Mouse (Mus musculus) midbrain, embryonic 11.5 days (tissue): ENCODE results near the gene Ednra. TPM values are rescaled to one million over a fixed set of nuclear protein-coding genes. Genes with fewer than 3 reads are reported as not detected.

Experiments
- ATAC-seq: fragments of 200-750 bp; cut with Nextera tagmentation; 2 replicates; pipeline ENCODE4 v1.8.0; 2017; ENCODE audit warnings: moderate TSS enrichment, moderate library complexity; ENCODE audit not compliant: low FRiP score
- DNase-seq: peaks from one replicate; pipeline ENCODE4 v3.0.0; 2015; ENCODE audit warnings: low spot score; ENCODE audit errors: missing footprints
- H3K27ac ChIP-seq: fragments of 300-500 bp; sonication (generic); 2 replicates; pipeline ENCODE4 v1.5.1; 2014; ENCODE audit warnings: low read depth, low read length
- H3K27me3 ChIP-seq: fragments of 300-500 bp; sonication (generic); 2 replicates; pipeline ENCODE4 v1.6.1; 2014; ENCODE audit warnings: mild to moderate bottlenecking, low read length, moderate library complexity, mixed read lengths; ENCODE audit not compliant: control insufficient read depth, insufficient read depth
- H3K36me3 ChIP-seq: fragments of 300-500 bp; sonication (generic); 2 replicates; pipeline ENCODE4 v1.6.1; 2014; ENCODE audit warnings: mild to moderate bottlenecking, low read length, moderate library complexity, mixed read lengths; ENCODE audit not compliant: control insufficient read depth, insufficient read depth
- H3K4me1 ChIP-seq: fragments of 300-500 bp; sonication (generic); 2 replicates; pipeline ENCODE4 v1.6.1; 2014; ENCODE audit warnings: low read length; ENCODE audit not compliant: control insufficient read depth, insufficient read depth
- H3K4me2 ChIP-seq: fragments of 300-500 bp; sonication (generic); 2 replicates; pipeline ENCODE4 v1.6.1; 2014; ENCODE audit warnings: mild to moderate bottlenecking, moderate library complexity
- H3K4me3 ChIP-seq: fragments of 300-500 bp; sonication (generic); 2 replicates; pipeline ENCODE4 v1.5.1; 2014; ENCODE audit warnings: low read depth, low read length
- H3K9ac ChIP-seq: fragments of 300-500 bp; sonication (generic); 2 replicates; pipeline ENCODE4 v1.6.1; 2014; ENCODE audit warnings: low read length
- H3K9me3 ChIP-seq: fragments of 300-500 bp; sonication (generic); 2 replicates; pipeline ENCODE4 v1.6.1; 2016; ENCODE audit warnings: low read length; ENCODE audit not compliant: control insufficient read depth
- WGBS: fragments of 180-500 bp; shearing (Covaris S2); extraction: QIAGEN DNeasy Blood & Tissue Kit; methylation state at CpG from one replicate; pipeline ENCODE4 v1.1.7; 2014; 5-methylcytosine and 5-hydroxymethylcytosine counted together
- polyA plus RNA-seq: library from polyadenylated mRNA; unstranded; fragments of >200 nt; fragmentation: Nextera tagmentation; extraction: Ambion mirVana; gene quantifications from 2 replicates; pipeline ENCODE4 v1.2.1, GENCODE M21; 2014

Ednra gene
- polyA plus RNA-seq, 1 experiment from 2014 or later = 13.4 TPM

- Histone ChIP-seq H3K4me3 (no peak overlapping the region), H3K27me3 (no peaks in the 10 kb centered on the region), H3K4me2 (no peak overlapping the region), H3K9me3 (no peaks in the 10 kb centered on the region), H3K36me3 (no peaks in the 10 kb centered on the region), H3K27ac (no peak overlapping the region), H3K9ac (no peak overlapping the region), H3K4me1 (no peaks in the 10 kb centered on the region)
- no peak for ATAC-seq
- DNase-seq = no peak
- WGBS = 75% methylated on average over 5 of the region's 5 CpGs
Observed at GRCm38 (mm10) chr8:77640093-77640839, 84.0 kb downstream of the Ednra start.

- Histone ChIP-seq H3K36me3 (no peaks in the 10 kb centered on the region), H3K4me1 (no peaks in the 10 kb centered on the region), H3K27me3 (no peaks in the 10 kb centered on the region), H3K9me3 (no peaks in the 10 kb centered on the region), H3K9ac (no peak overlapping the region), H3K4me3 (no peak overlapping the region), H3K4me2 (no peak overlapping the region), H3K27ac (no peak overlapping the region)
- DNase-seq (no peak), ATAC-seq (no peak)
- WGBS = 92% methylated on average over 3 of the region's 3 CpGs
Observed at GRCm38 (mm10) chr8:77637593-77637992, 86.7 kb downstream of the Ednra start.

GRCm38 (mm10) chr8:77634035-77634434 is 90.2 kb downstream of the Ednra start:
- DNase-seq (no peak), ATAC-seq (no peak)
- Histone ChIP-seq H3K4me3 (no peak overlapping the region), H3K4me1 (no peaks in the 10 kb centered on the region), H3K36me3 (no peaks in the 10 kb centered on the region), H3K9ac (no peak overlapping the region), H3K9me3 (no peaks in the 10 kb centered on the region), H3K4me2 (no peak overlapping the region), H3K27ac (no peak overlapping the region), H3K27me3 (no peaks in the 10 kb centered on the region)
- WGBS = 77% methylated on average over 5 of the region's 5 CpGs

GRCm38 (mm10) chr8:77633211-77633610 is 91.1 kb downstream of the Ednra start:
- H3K27ac ChIP-seq = no peak overlapping the region
- H3K9ac ChIP-seq = no peak overlapping the region
- H3K4me3 ChIP-seq = no peak overlapping the region
- DNase-seq (no peak), ATAC-seq (no peak)
- H3K36me3 ChIP-seq = no peaks in the 10 kb centered on the region
- no peaks in the 10 kb centered on the region for H3K4me1 ChIP-seq
- H3K4me2 ChIP-seq = no peak overlapping the region
- no peaks in the 10 kb centered on the region for H3K9me3 ChIP-seq
- 88% methylated on average over 2 of the region's 2 CpGs for WGBS
- H3K27me3 ChIP-seq = no peaks in the 10 kb centered on the region

- Histone ChIP-seq H3K27ac (no peak overlapping the region), H3K9ac (no peak overlapping the region), H3K27me3 (no peaks in the 10 kb centered on the region), H3K4me1 (no peaks in the 10 kb centered on the region), H3K9me3 (no peaks in the 10 kb centered on the region), H3K4me3 (no peak overlapping the region), H3K4me2 (no peak overlapping the region), H3K36me3 (no peaks in the 10 kb centered on the region)
- no peak for DNase-seq
- no peak for ATAC-seq
- 41% methylated on average over 3 of the region's 3 CpGs for WGBS
Observed at GRCm38 (mm10) chr8:77630691-77631090, 93.6 kb downstream of the Ednra start.

GRCm38 (mm10) chr8:77629858-77630537 is 94.3 kb downstream of the Ednra start:
- DNase-seq = peak; percentile 98
- no peak overlapping the region for H3K4me2 ChIP-seq
- no peak overlapping the region for H3K27ac ChIP-seq
- H3K36me3 ChIP-seq = no peaks in the 10 kb centered on the region
- H3K9ac ChIP-seq = no peak overlapping the region
- ATAC-seq = peak; percentile 87
- H3K4me3 ChIP-seq = no peak overlapping the region
- no peaks in the 10 kb centered on the region for H3K4me1 ChIP-seq
- WGBS = 16% methylated on average over 15 of the region's 15 CpGs
- no peaks in the 10 kb centered on the region for H3K27me3 ChIP-seq
- H3K9me3 ChIP-seq = no peaks in the 10 kb centered on the region

- Histone ChIP-seq H3K9ac (no peak overlapping the region), H3K27me3 (no peaks in the 10 kb centered on the region), H3K9me3 (no peaks in the 10 kb centered on the region), H3K36me3 (no peaks in the 10 kb centered on the region), H3K27ac (no peak overlapping the region), H3K4me3 (no peak overlapping the region), H3K4me1 (no peaks in the 10 kb centered on the region), H3K4me2 (no peak overlapping the region)
- WGBS = 78% methylated on average over 7 of the region's 7 CpGs
- ATAC-seq (no peak), DNase-seq (no peak)
Observed at GRCm38 (mm10) chr8:77623677-77624209, 100.5 kb downstream of the Ednra start.

- Histone ChIP-seq H3K27ac (no peak overlapping the region), H3K9ac (no peak overlapping the region), H3K4me2 (no peak overlapping the region), H3K36me3 (no peaks in the 10 kb centered on the region), H3K4me1 (no peaks in the 10 kb centered on the region), H3K27me3 (no peaks in the 10 kb centered on the region), H3K4me3 (no peak overlapping the region), H3K9me3 (no peaks in the 10 kb centered on the region)
- ATAC-seq (no peak), DNase-seq (no peak)
- WGBS = 80% methylated on average over 2 of the region's 2 CpGs
Observed at GRCm38 (mm10) chr8:77617916-77618315, 106.3 kb downstream of the Ednra start.
